Mouse (Mus musculus) liver, embryonic 14.5 days (tissue): ENCODE results near the gene Enox1.

Experiments used
- CTCF ChIP-seq: IDR thresholded peaks from 2 replicates; pipeline ENCODE4 v1.5.1; 2016; ENCODE audit warnings: antibody characterized with exemption, low read depth, control low read depth
- EP300 ChIP-seq: IDR thresholded peaks from 2 replicates; pipeline ENCODE4 v1.6.1; 2016; ENCODE audit warnings: antibody characterized with exemption, low read depth

- TF ChIP-seq CTCF, result no peak
- TF ChIP-seq EP300, result no peak
Observed at GRCm38 (mm10) chr14:77526262-77526661, 369.7 kb downstream of the Enox1 start.
